Mouse (Mus musculus) liver, adult 2 months (tissue): ENCODE results near the gene Slc25a16.

Experiments used
- CTCF ChIP-seq: fragments of 200-500 bp; IDR thresholded peaks from 2 replicates; pipeline ENCODE4 v1.5.1; 2011; ENCODE audit warnings: low read depth, low read length, control low read depth
- POLR2A ChIP-seq: fragments of 200-500 bp; IDR thresholded peaks from 2 replicates; pipeline ENCODE4 v1.6.1; 2011; ENCODE audit warnings: low read length, control low read depth; ENCODE audit not compliant: insufficient read depth; ENCODE audit errors: extremely low read depth

- TF ChIP-seq POLR2A (no peak), CTCF (no peak)
Observed at GRCm38 (mm10) chr10:62993991-62994390, 73.6 kb downstream of the Slc25a16 start.
